Mouse (Mus musculus) liver, postnatal 0 days (tissue): ENCODE measurements around the gene Ubl5.

ENCODE experiments used
- CTCF ChIP-seq: sonication (generic); IDR thresholded peaks from 2 replicates; pipeline ENCODE4 v1.5.1; 2016; ENCODE audit warnings: antibody characterized with exemption, low read depth
- EP300 ChIP-seq: IDR thresholded peaks from 2 replicates; pipeline ENCODE4 v1.6.1; 2016; ENCODE audit warnings: antibody characterized with exemption, low read depth, mild to moderate bottlenecking

DNA sequence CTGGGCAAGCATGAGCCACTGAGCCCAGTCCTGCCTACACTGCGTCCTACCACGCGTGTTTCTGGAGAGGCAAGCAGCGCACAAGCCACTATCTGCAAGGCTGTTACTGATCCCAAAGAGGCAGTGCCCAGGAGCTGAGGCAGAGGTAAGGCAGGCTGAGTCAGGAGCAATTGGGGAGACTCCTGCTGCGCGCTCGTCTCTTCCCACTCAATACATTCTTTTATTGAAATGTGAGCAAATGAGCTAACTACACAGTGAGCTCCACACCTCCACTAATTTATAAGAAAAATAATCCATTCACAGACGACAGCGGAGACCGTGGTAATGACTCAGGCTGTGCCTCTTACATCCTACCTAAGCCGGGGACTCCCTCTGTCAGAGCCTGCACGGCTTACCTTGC lies 35.2 kb downstream of the Ubl5 start:
- TF ChIP-seq CTCF = no peak
- TF ChIP-seq EP300 = no peak
